Mouse (Mus musculus) heart, embryonic 10.5 days (tissue): ENCODE results near the gene Ppl. TPM values are rescaled to one million over a fixed set of nuclear protein-coding genes. Genes with fewer than 3 reads are reported as not detected.
A peak's percentile ranks its signal among the peaks of the same experiment; 100 is the strongest.

Experiments
- DNase-seq: peaks from one replicate; pipeline ENCODE4 v3.0.0-alpha.2; 2017; ENCODE audit warnings: low spot score
- H3K27ac ChIP-seq: fragments of 300-500 bp; sonication (generic); 2 replicates; pipeline ENCODE4 v1.5.1; 2016; ENCODE audit warnings: mild to moderate bottlenecking
- H3K27me3 ChIP-seq: fragments of 300-500 bp; sonication (generic); 2 replicates; pipeline ENCODE4 v1.6.1; 2016; ENCODE audit warnings: mild to moderate bottlenecking; ENCODE audit not compliant: poor library complexity, insufficient read depth, severe bottlenecking
- H3K36me3 ChIP-seq: fragments of 300-500 bp; sonication (generic); 2 replicates; pipeline ENCODE4 v1.6.1; 2016; ENCODE audit warnings: mild to moderate bottlenecking, moderate library complexity
- H3K4me1 ChIP-seq: fragments of 300-500 bp; sonication (generic); 2 replicates; pipeline ENCODE4 v1.6.1; 2016; ENCODE audit warnings: mild to moderate bottlenecking
- H3K4me3 ChIP-seq: fragments of 300-500 bp; sonication (generic); 2 replicates; pipeline ENCODE4 v1.5.1; 2016; ENCODE audit warnings: mild to moderate bottlenecking, moderate library complexity
- H3K9me3 ChIP-seq: fragments of 300-500 bp; sonication (generic); 2 replicates; pipeline ENCODE4 v1.6.1; 2016; ENCODE audit warnings: mild to moderate bottlenecking, moderate library complexity
- WGBS: fragments of 180-500 bp; shearing (Covaris S2); methylation state at CpG from one replicate; pipeline ENCODE4 v1.1.7; 2016; 5-methylcytosine and 5-hydroxymethylcytosine counted together
- polyA plus RNA-seq: library from polyadenylated mRNA; unstranded; fragments of >200 nt; fragmentation: Nextera tagmentation; extraction: Ambion mirVana; gene quantifications from 2 replicates; pipeline ENCODE4 v1.2.1, GENCODE M21; 2016

Gene Ppl
- polyA plus RNA-seq, 1 experiment from 2014 or later, result 2.7 TPM

- H3K36me3 ChIP-seq, result no peaks in the 10 kb centered on the region
- H3K27ac ChIP-seq, result no peak overlapping the region
- H3K9me3 ChIP-seq, result no peaks in the 10 kb centered on the region
- peaks cover 14% of the 10 kb centered on the region for H3K4me1 ChIP-seq
- DNase-seq, result no peak
- peaks cover 41% of the 10 kb centered on the region for H3K27me3 ChIP-seq
- H3K4me3 ChIP-seq, result no peak overlapping the region
- 0% methylated on average over 7 of the region's 7 CpGs for WGBS
These were observed 13.3 kb upstream of the Ppl start for GRCm38 (mm10) chr16:5145570-5145969.

GRCm38 (mm10) chr16:5139741-5140140, 7.5 kb upstream of the Ppl start:
- Histone ChIP-seq H3K4me1 (peaks cover 21% of the 10 kb centered on the region), H3K4me3 (no peak overlapping the region), H3K27me3 (peaks cover 25% of the 10 kb centered on the region), H3K9me3 (no peaks in the 10 kb centered on the region), H3K36me3 (no peaks in the 10 kb centered on the region), H3K27ac (no peak overlapping the region)
- 57% methylated on average over 4 of the region's 4 CpGs for WGBS
- DNase-seq, result no peak

- H3K4me1 ChIP-seq, result peaks cover 32% of the 10 kb centered on the region
- peaks cover 51% of the 10 kb centered on the region for H3K27me3 ChIP-seq
- H3K27ac ChIP-seq, result no peak overlapping the region
- no peak for DNase-seq
- 65% methylated on average over 12 of the region's 12 CpGs for WGBS
- H3K4me3 ChIP-seq, result no peak overlapping the region
- H3K9me3 ChIP-seq, result no peaks in the 10 kb centered on the region
- H3K36me3 ChIP-seq, result no peaks in the 10 kb centered on the region
These were observed 4.9 kb upstream of the Ppl start for GRCm38 (mm10) chr16:5137006-5137540.

- Histone ChIP-seq H3K27ac (peak overlapping the region; percentile 16; the same call in 1 of the 2 replicates), H3K9me3 (no peaks in the 10 kb centered on the region), H3K4me3 (peak overlapping the region; percentile 13; the same call in 1 of the 2 replicates), H3K27me3 (peaks cover 52% of the 10 kb centered on the region), H3K4me1 (peaks cover 38% of the 10 kb centered on the region), H3K36me3 (no peaks in the 10 kb centered on the region)
- 22% methylated on average over 4 of the region's 4 CpGs for WGBS
- DNase-seq, result no peak
These were observed 4.3 kb upstream of the Ppl start for GRCm38 (mm10) chr16:5136505-5136904.

- Histone ChIP-seq H3K9me3 (no peaks in the 10 kb centered on the region), H3K36me3 (no peaks in the 10 kb centered on the region), H3K4me3 (no peak overlapping the region), H3K27me3 (peaks cover 52% of the 10 kb centered on the region), H3K27ac (no peak overlapping the region), H3K4me1 (peaks cover 38% of the 10 kb centered on the region)
- 59% methylated on average over 8 of the region's 8 CpGs for WGBS
- DNase-seq, result no peak
These were observed 3.5 kb upstream of the Ppl start for GRCm38 (mm10) chr16:5135551-5136261.

- DNase-seq, result no peak
- Histone ChIP-seq H3K27ac (no peak overlapping the region), H3K36me3 (no peaks in the 10 kb centered on the region), H3K27me3 (peaks cover 57% of the 10 kb centered on the region), H3K4me3 (no peak overlapping the region), H3K4me1 (peaks cover 38% of the 10 kb centered on the region), H3K9me3 (no peaks in the 10 kb centered on the region)
- WGBS, result 62% methylated on average over 14 of the region's 14 CpGs
These were observed 2.6 kb upstream of the Ppl start for GRCm38 (mm10) chr16:5134623-5135330.

- Histone ChIP-seq H3K4me3 (peak overlapping the region; percentile 61), H3K27me3 (peaks cover 88% of the 10 kb centered on the region), H3K27ac (no peak overlapping the region), H3K4me1 (peaks cover 29% of the 10 kb centered on the region), H3K36me3 (no peaks in the 10 kb centered on the region), H3K9me3 (no peaks in the 10 kb centered on the region)
- WGBS, result 6% methylated on average over 25 of the region's 25 CpGs
- DNase-seq, result no peak
These were observed 834 bp downstream of the Ppl start for GRCm38 (mm10) chr16:5131251-5131922.

GRCm38 (mm10) chr16:5130766-5131165, 1.5 kb downstream of the Ppl start:
- H3K27me3 ChIP-seq, result peaks cover 93% of the 10 kb centered on the region
- WGBS, result 28% methylated on average over 4 of the region's 4 CpGs

GRCm38 (mm10) chr16:5130196-5130595, 2.0 kb downstream of the Ppl start:
- DNase-seq, result no peak
- no peak overlapping the region for H3K4me3 ChIP-seq
- peaks cover 20% of the 10 kb centered on the region for H3K4me1 ChIP-seq
- peaks cover 90% of the 10 kb centered on the region for H3K27me3 ChIP-seq
- H3K27ac ChIP-seq, result no peak overlapping the region
- no peaks in the 10 kb centered on the region for H3K36me3 ChIP-seq
- no peaks in the 10 kb centered on the region for H3K9me3 ChIP-seq
- 54% methylated on average over 2 of the region's 2 CpGs for WGBS

More at GRCm38 (mm10) chr16:5130766-5131165, 1.5 kb downstream of the Ppl start:
- Histone ChIP-seq H3K4me3 (no peak overlapping the region), H3K36me3 (no peaks in the 10 kb centered on the region), H3K4me1 (peaks cover 23% of the 10 kb centered on the region), H3K9me3 (no peaks in the 10 kb centered on the region), H3K27ac (no peak overlapping the region)
- DNase-seq, result no peak

- H3K9me3 ChIP-seq, result no peaks in the 10 kb centered on the region
- no peak overlapping the region for H3K4me3 ChIP-seq
- H3K4me1 ChIP-seq, result peaks cover 12% of the 10 kb centered on the region; the same call in 1 of the 2 replicates
- 52% methylated on average over 6 of the region's 6 CpGs for WGBS
- H3K27me3 ChIP-seq, result peaks cover 58% of the 10 kb centered on the region
- no peak for DNase-seq
- no peak overlapping the region for H3K27ac ChIP-seq
- H3K36me3 ChIP-seq, result no peaks in the 10 kb centered on the region
These were observed 8.7 kb downstream of the Ppl start for GRCm38 (mm10) chr16:5123476-5123875.

- WGBS, result 75% methylated on average over 4 of the region's 4 CpGs
- Histone ChIP-seq H3K4me3 (no peak overlapping the region), H3K27me3 (peaks cover 41% of the 10 kb centered on the region), H3K9me3 (no peaks in the 10 kb centered on the region), H3K4me1 (peaks cover 20% of the 10 kb centered on the region; the same call in 1 of the 2 replicates), H3K27ac (no peak overlapping the region), H3K36me3 (no peaks in the 10 kb centered on the region)
- DNase-seq, result no peak
These were observed 12.4 kb downstream of the Ppl start for GRCm38 (mm10) chr16:5119845-5120244.

- DNase-seq, result no peak
- Histone ChIP-seq H3K36me3 (no peaks in the 10 kb centered on the region), H3K9me3 (no peaks in the 10 kb centered on the region), H3K4me1 (peaks cover 20% of the 10 kb centered on the region; the same call in 1 of the 2 replicates), H3K4me3 (no peak overlapping the region), H3K27me3 (peaks cover 41% of the 10 kb centered on the region), H3K27ac (no peak overlapping the region)
- 74% methylated on average over 4 of the region's 4 CpGs for WGBS
These were observed 12.8 kb downstream of the Ppl start for GRCm38 (mm10) chr16:5119385-5119784.

- peaks cover 6% of the 10 kb centered on the region; the same call in 1 of the 2 replicates for H3K27me3 ChIP-seq
- no peak for DNase-seq
- no peak overlapping the region for H3K27ac ChIP-seq
- H3K36me3 ChIP-seq, result no peaks in the 10 kb centered on the region
- H3K4me1 ChIP-seq, result peaks cover 25% of the 10 kb centered on the region
- 61% methylated on average over 2 of the region's 2 CpGs for WGBS
- H3K9me3 ChIP-seq, result no peaks in the 10 kb centered on the region
- no peak overlapping the region for H3K4me3 ChIP-seq
These were observed 18.6 kb downstream of the Ppl start for GRCm38 (mm10) chr16:5113582-5113981.
